In the genomic region with DNA sequence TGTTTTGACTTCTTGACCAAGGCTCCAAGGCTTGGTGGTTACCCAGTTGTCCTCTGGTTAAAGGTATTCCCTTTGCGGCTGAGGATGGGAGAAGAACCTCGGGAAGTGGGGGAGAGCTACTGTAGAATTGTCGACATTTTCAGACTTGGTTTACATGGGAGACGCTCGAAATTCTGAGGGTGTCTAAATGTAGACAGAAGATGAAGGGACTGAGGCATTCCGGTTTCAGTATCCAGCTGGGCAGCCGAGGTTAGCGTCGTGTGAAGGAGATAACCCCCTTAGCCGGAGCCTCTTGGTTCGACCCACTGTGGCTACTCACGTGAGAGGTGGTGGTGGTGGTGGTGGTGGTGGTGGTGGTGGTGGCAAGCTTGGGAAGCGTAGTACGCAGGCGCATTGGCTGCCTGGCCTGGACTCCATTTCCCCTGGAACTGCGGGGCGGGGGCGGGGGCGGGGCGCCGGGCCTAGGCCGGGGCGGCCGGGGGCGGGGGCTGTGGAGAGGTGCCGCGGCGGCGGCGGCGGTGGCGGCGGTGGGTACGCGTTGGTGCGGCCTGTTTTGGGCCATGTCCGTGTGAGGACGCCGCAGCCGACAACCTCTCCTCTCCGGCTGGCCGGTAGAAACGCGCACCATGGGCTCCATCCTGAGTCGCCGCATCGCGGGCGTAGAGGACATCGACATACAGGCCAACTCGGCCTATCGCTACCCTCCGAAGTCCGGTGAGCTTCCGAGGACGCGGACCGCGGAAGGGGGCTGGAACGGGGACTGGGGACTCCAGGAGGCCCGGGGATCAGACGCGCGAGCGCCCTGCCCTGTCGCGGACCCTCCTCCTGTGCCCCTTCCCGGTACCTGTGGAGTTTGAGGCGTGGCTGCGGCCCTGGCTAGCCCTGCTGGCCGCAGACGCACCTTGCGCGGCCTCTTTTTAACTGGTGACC, we compare ENCODE assay signal across 8 mouse cellular contexts. TPM values are rescaled to one million over a fixed set of nuclear protein-coding genes. Genes with fewer than 3 reads are reported as not detected.
A peak's percentile ranks its signal among the peaks of the same experiment; 100 is the strongest.
DNase-seq lines count a peak whose midpoint lies in the region; ATAC-seq lines count a peak whose summit lies in the region.

Mgrn1 (plus strand) TSS at position 490 of the 930 bp plus-strand sequence.

- intact Hi-C loops in left cerebral cortex, postnatal 4 days (cut with DNase I): no loop called here

- peak within 1 kb of the TSS; percentile 88 for H3K27ac ChIP-seq in intestine, embryonic 15.5 days
- H3K27ac ChIP-seq in midbrain, embryonic 11.5 days (ENCODE audit: low read depth, low read length): peak within 1 kb of the TSS; percentile 26

- peak within 1 kb of the TSS; percentile 91 for H3K9ac ChIP-seq in intestine, embryonic 15.5 days
- H3K9ac ChIP-seq in midbrain, embryonic 11.5 days (ENCODE audit: low read length): peak within 1 kb of the TSS; percentile 82

- H3K4me3 ChIP-seq in intestine, embryonic 15.5 days (replicated peaks): peak within 1 kb of the TSS; percentile 73
- peak within 1 kb of the TSS; percentile 51 for H3K4me3 ChIP-seq in midbrain, embryonic 11.5 days (ENCODE audit: low read depth, low read length)

- ATAC-seq in intestine, embryonic 15.5 days: peak; percentile 92
- ATAC-seq in midbrain, embryonic 11.5 days (ENCODE audit: low FRiP score): peak; percentile 94

- peak within 1 kb of the TSS; percentile 80 for H3K4me2 ChIP-seq in intestine, embryonic 15.5 days (replicated peaks)
- peak within 1 kb of the TSS; percentile 93 for H3K4me2 ChIP-seq in midbrain, embryonic 11.5 days

- WGBS in intestine, embryonic 15.5 days: under 1% methylated on average over 61 of the region's 74 CpGs
- WGBS in midbrain, embryonic 11.5 days: under 1% methylated on average over 68 of the region's 74 CpGs

- no peaks in the 10 kb centered on the region for H3K27me3 ChIP-seq in intestine, embryonic 15.5 days (replicated peaks)
- H3K27me3 ChIP-seq in midbrain, embryonic 11.5 days (ENCODE audit: control insufficient read depth, insufficient read depth, low read length): no peaks in the 10 kb centered on the region

- H3K4me1 ChIP-seq in intestine, embryonic 15.5 days (replicated peaks): peaks cover 26% of the 10 kb centered on the region
- H3K4me1 ChIP-seq in midbrain, embryonic 11.5 days (ENCODE audit: control insufficient read depth, insufficient read depth, low read length): peaks cover 20% of the 10 kb centered on the region

- H3K36me3 ChIP-seq in intestine, embryonic 15.5 days: no peaks in the 10 kb centered on the region
- no peaks in the 10 kb centered on the region for H3K36me3 ChIP-seq in midbrain, embryonic 11.5 days (ENCODE audit: control insufficient read depth, insufficient read depth, low read length)

- no peaks in the 10 kb centered on the region for H3K9me3 ChIP-seq in intestine, embryonic 15.5 days
- H3K9me3 ChIP-seq in midbrain, embryonic 11.5 days (ENCODE audit: control insufficient read depth, low read length): no peaks in the 10 kb centered on the region

- peak; percentile 82 for DNase-seq in 3134 (ENCODE audit: extremely low read depth, insufficient read length, low spot score)
- DNase-seq in adrenal gland, postnatal 10 days: peak; percentile 90
- DNase-seq in embryo, embryonic 9.5 days (ENCODE audit: extremely low spot score): peak; percentile 89
- peak; percentile 71 to 89 for DNase-seq in gastrocnemius, postnatal 4 days (ENCODE audit: low spot score in 2 of 2)
- DNase-seq in left cerebral cortex, postnatal 4 days: peak; percentile 94
- peak; percentile 99 for DNase-seq in midbrain, embryonic 11.5 days (ENCODE audit: low spot score, missing footprints)
- DNase-seq in skeletal muscle tissue, adult 2 months (ENCODE audit: low read depth, low spot score): peak; percentile 91

RNA-seq across cellular contexts. Expression of gene Mgrn1, which starts in this region (rescaled TPM):
- 100 to 1,000 TPM in 1 of 2 experiments, 10 to 100 TPM in 1; 88.0 to 106 TPM for total RNA-seq in adrenal gland, postnatal 10 days (2021)
- 10 to 100 TPM; 87.3 to 91.8 TPM for total RNA-seq in gastrocnemius, postnatal 4 days (2021)
- 71.2 and 77.9 TPM in 2 replicates for polyA plus RNA-seq in intestine, embryonic 15.5 days (2015; fragmentation: Nextera tagmentation; extraction: Ambion mirVana)
- 100 to 1,000 TPM; 152 to 163 TPM for total RNA-seq in left cerebral cortex, postnatal 4 days (2021)
- polyA plus RNA-seq in midbrain, embryonic 11.5 days (2014; fragmentation: Nextera tagmentation; extraction: Ambion mirVana): 63.8 and 66.9 TPM in 2 replicates

Comparison
In these comparisons a context has a peak if more than half of its experiments do, and no peak if none do; other contexts are left out.
1. Peak in every context shown above with its lines: DNase-seq, ATAC-seq, H3K4me3 ChIP-seq and H3K27ac ChIP-seq.